Mouse (Mus musculus) intestine, postnatal 0 days (tissue): ENCODE measurements at regions not wholly inside any gene's neighbourhood (a gene's known extent, or its start where the extent isn't known, plus 50 kb on each side); places are given as distances from the start of the nearest gene placed in this dataset.

Source experiments
- ATAC-seq: fragments of 200-750 bp; cut with Nextera tagmentation; 2 replicates; pipeline ENCODE4 v1.8.0; 2017; ENCODE audit warnings: mild to moderate bottlenecking, moderate TSS enrichment, moderate library complexity
- H3K27ac ChIP-seq: fragments of 300-500 bp; sonication (generic); 2 replicates; pipeline ENCODE4 v1.5.1; 2014; ENCODE audit warnings: mild to moderate bottlenecking, low read depth, low read length, moderate library complexity
- H3K27me3 ChIP-seq: fragments of 300-500 bp; sonication (generic); replicated peaks from 2 replicates; pipeline ENCODE4 v1.6.1; 2014; ENCODE audit warnings: low read length, mixed read lengths; ENCODE audit not compliant: control insufficient read depth, insufficient read depth
- H3K36me3 ChIP-seq: fragments of 300-500 bp; sonication (generic); 2 replicates; pipeline ENCODE4 v1.6.1; 2014; ENCODE audit warnings: mild to moderate bottlenecking, moderate library complexity; ENCODE audit not compliant: control insufficient read depth, insufficient read depth
- H3K4me1 ChIP-seq: fragments of 300-500 bp; sonication (generic); replicated peaks from 2 replicates; pipeline ENCODE4 v1.6.1; 2014; ENCODE audit warnings: antibody characterized with exemption, low read length, mixed read lengths; ENCODE audit not compliant: control insufficient read depth, insufficient read depth
- H3K4me2 ChIP-seq: fragments of 300-500 bp; sonication (generic); replicated peaks from 2 replicates; pipeline ENCODE4 v1.6.1; 2014; ENCODE audit warnings: low read depth, mild to moderate bottlenecking, moderate library complexity
- H3K4me3 ChIP-seq: fragments of 300-500 bp; sonication (generic); 2 replicates; pipeline ENCODE4 v1.5.1; 2014; ENCODE audit warnings: low read depth, low read length
- H3K9ac ChIP-seq: fragments of 300-500 bp; sonication (generic); 2 replicates; pipeline ENCODE4 v1.6.1; 2014; ENCODE audit warnings: mild to moderate bottlenecking, low read depth, low read length
- H3K9me3 ChIP-seq: fragments of 300-500 bp; sonication (generic); 2 replicates; pipeline ENCODE4 v1.6.1; 2016; ENCODE audit warnings: mixed run types; ENCODE audit not compliant: control insufficient read depth
- CTCF ChIP-seq: sonication (generic); IDR thresholded peaks from 2 replicates; pipeline ENCODE4 v1.5.1; 2016; ENCODE audit warnings: low read depth, mild to moderate bottlenecking, control low read depth, antibody characterized with exemption, moderate library complexity
- WGBS: fragments of 180-500 bp; shearing (Covaris S2); extraction: QIAGEN DNeasy Blood & Tissue Kit; methylation state at CpG from one replicate; pipeline ENCODE4 v1.1.7; 2014; 5-methylcytosine and 5-hydroxymethylcytosine counted together

DNA sequence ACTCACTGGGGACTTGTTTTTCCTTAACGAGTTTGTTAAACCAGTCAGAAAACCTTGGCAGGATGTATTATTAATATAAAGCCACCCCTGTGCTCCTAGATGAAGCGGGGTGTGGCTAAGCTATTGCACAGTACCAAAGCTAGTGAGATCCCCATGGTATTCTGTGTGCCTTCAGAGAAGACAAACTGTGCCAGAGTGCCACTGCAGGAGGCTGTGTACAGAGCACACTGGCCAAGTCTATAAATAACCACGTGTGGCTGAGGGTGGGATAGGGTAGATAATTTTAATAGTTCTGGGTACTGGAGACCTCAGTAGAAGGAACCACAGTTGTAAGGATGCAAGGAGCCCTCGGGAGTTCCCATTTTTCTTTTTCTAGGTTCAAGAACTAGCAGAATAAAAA, 54.7 kb upstream of the Prpf4b start:
- H3K9me3 ChIP-seq, result no peaks in the 10 kb centered on the region
- no peaks in the 10 kb centered on the region for H3K4me1 ChIP-seq
- no peak overlapping the region for H3K27ac ChIP-seq
- H3K9ac ChIP-seq, result no peak overlapping the region
- TF ChIP-seq CTCF, result no peak
- no peak overlapping the region for H3K4me2 ChIP-seq
- ATAC-seq, result no peak
- 67% methylated on average over 4 of the region's 4 CpGs for WGBS
- no peaks in the 10 kb centered on the region for H3K36me3 ChIP-seq
- H3K4me3 ChIP-seq, result no peak overlapping the region
- H3K27me3 ChIP-seq, result no peaks in the 10 kb centered on the region

- Histone ChIP-seq H3K4me3 (no peak overlapping the region), H3K9ac (no peak overlapping the region), H3K27ac (no peak overlapping the region), H3K4me1 (no peaks in the 10 kb centered on the region), H3K4me2 (no peak overlapping the region), H3K36me3 (no peaks in the 10 kb centered on the region), H3K9me3 (no peaks in the 10 kb centered on the region), H3K27me3 (no peaks in the 10 kb centered on the region)
- no peak for TF ChIP-seq CTCF
- ATAC-seq, result no peak
- WGBS, result 87% methylated on average over 3 of the region's 3 CpGs
These were observed 53.2 kb upstream of the Prpf4b start for GRCm38 (mm10) chr13:34821946-34822345.

GRCm38 (mm10) chr13:34824157-34824556, 50.9 kb upstream of the Prpf4b start:
- no peak for TF ChIP-seq CTCF
- WGBS, result 50% methylated on average over 1 of the region's 1 CpGs
- Histone ChIP-seq H3K4me2 (no peak overlapping the region), H3K9me3 (no peaks in the 10 kb centered on the region), H3K27ac (no peak overlapping the region), H3K36me3 (no peaks in the 10 kb centered on the region), H3K27me3 (no peaks in the 10 kb centered on the region), H3K4me3 (no peak overlapping the region), H3K4me1 (no peaks in the 10 kb centered on the region), H3K9ac (no peak overlapping the region)
- no peak for ATAC-seq
